Mouse (Mus musculus): ENCODE results near the gene Lta. TPM values are rescaled to one million over a fixed set of nuclear protein-coding genes. Genes with fewer than 3 reads are reported as not detected.

The Lta gene
- total and polyA plus RNA-seq, 2 experiments from 2014 or later = 0.80 TPM; not detected in 1

DNA sequence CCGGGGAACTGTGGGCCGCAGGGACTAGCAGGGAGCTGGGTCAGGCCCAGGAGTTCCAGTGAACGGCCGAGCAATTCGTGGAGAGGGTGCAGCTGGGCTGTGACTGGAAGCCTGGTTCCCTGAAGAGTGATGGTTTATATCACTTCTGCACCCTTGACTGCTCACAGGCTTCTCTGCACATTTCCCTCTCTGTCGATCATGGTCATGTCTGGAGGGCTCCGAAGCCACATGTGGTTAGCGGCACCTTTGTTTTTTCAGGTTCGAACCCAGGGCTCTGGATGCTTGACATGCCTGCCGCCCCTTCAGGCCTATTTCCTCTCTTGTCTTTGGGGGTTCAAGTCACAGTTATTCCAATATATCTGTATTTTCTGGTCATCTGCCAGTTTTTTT is 224 bp upstream of the Lta start:
- Histone ChIP-seq H3K9ac (no peak overlapping the region), H3K27me3 (ENCODE audit: insufficient read depth, low read length) (no peaks in the 10 kb centered on the region)
- 61% methylated on average over 10 of the region's 10 CpGs for WGBS

DNA sequence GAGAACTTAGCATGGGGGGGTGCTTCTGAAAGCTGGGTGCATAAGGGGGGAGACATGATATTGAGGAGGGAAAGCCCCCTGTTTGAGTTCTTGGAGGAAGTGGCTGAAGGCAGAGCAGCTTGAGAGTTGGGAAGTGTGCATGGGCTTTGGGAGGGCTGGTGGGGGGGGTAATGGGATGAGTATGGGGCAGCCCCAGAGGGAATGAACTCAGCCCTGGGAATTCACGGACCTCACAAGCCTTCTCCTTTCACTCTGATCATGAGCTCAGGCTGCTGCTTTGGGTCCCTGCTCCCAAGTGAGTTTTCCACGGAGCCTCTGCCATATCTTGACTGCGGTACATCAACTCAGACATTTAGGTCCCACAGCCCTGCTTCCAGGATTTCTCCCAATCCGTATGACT is 2.7 kb downstream of the Lta start:
- no peak for ATAC-seq
- Histone ChIP-seq H3K4me2 (ENCODE audit: low read depth) (no peak overlapping the region), H3K4me1 (ENCODE audit: insufficient read depth) (no peaks in the 10 kb centered on the region), H3K36me3 (ENCODE audit: insufficient read depth) (no peaks in the 10 kb centered on the region), H3K4me3 (ENCODE audit: low read depth, low read length) (no peak overlapping the region), H3K27ac (ENCODE audit: low read depth, low read length) (no peak overlapping the region), H3K9me3 (ENCODE audit: low read length) (no peaks in the 10 kb centered on the region), H3K9ac (no peak overlapping the region), H3K27me3 (ENCODE audit: insufficient read depth, low read length) (peaks cover 5% of the 10 kb centered on the region)
- DNase-seq = no peak
- 73% methylated on average over 4 of the region's 4 CpGs for WGBS
- TF ChIP-seq CTCF (IDR thresholded peaks at IDR 0.05; ENCODE audit: low read depth) = no peak

More for the DNA sequence above, 224 bp upstream of the Lta start:
- H3K4me2 ChIP-seq (ENCODE audit: low read depth) = no peak overlapping the region
- H3K4me1 ChIP-seq (ENCODE audit: insufficient read depth) = no peaks in the 10 kb centered on the region
- ATAC-seq = no peak
- H3K27ac ChIP-seq (ENCODE audit: low read depth, low read length) = no peak overlapping the region
- H3K36me3 ChIP-seq (ENCODE audit: insufficient read depth) = no peaks in the 10 kb centered on the region
- H3K9me3 ChIP-seq (ENCODE audit: low read length) = no peaks in the 10 kb centered on the region
- no peak for DNase-seq
- TF ChIP-seq CTCF (IDR thresholded peaks at IDR 0.05; ENCODE audit: low read depth) = no peak
- no peak overlapping the region for H3K4me3 ChIP-seq (ENCODE audit: low read depth, low read length)

GRCm38 (mm10) chr17:35201787-35202186 is 3.4 kb downstream of the Lta start, which contains the start of gene Tnf:
Gene Tnf (minus strand): TSS chr17:35202007.
- Histone ChIP-seq H3K36me3 (ENCODE audit: insufficient read depth) (no peaks in the 10 kb centered on the region), H3K27ac (ENCODE audit: low read depth, low read length) (no peak within 1 kb of the TSS), H3K4me2 (ENCODE audit: low read depth) (no peak within 1 kb of the TSS), H3K4me3 (ENCODE audit: low read depth, low read length) (no peak within 1 kb of the TSS), H3K9me3 (ENCODE audit: low read length) (no peaks in the 10 kb centered on the region), H3K27me3 (ENCODE audit: insufficient read depth, low read length) (peaks cover 5% of the 10 kb centered on the region), H3K9ac (no peak within 1 kb of the TSS), H3K4me1 (ENCODE audit: insufficient read depth) (no peaks in the 10 kb centered on the region)
- ATAC-seq (no peak), DNase-seq (no peak)
- 49% methylated on average over 13 of the region's 13 CpGs for WGBS
- TF ChIP-seq CTCF (IDR thresholded peaks at IDR 0.05; ENCODE audit: low read depth) = no peak

GRCm38 (mm10) chr17:35201128-35201527 is 4.0 kb downstream of the Lta start:
- Histone ChIP-seq H3K4me3 (ENCODE audit: low read depth, low read length) (no peak overlapping the region), H3K27ac (ENCODE audit: low read depth, low read length) (no peak overlapping the region), H3K4me2 (ENCODE audit: low read depth) (no peak overlapping the region), H3K27me3 (ENCODE audit: insufficient read depth, low read length) (peaks cover 5% of the 10 kb centered on the region), H3K9me3 (ENCODE audit: low read length) (no peaks in the 10 kb centered on the region), H3K36me3 (ENCODE audit: insufficient read depth) (no peaks in the 10 kb centered on the region), H3K4me1 (ENCODE audit: insufficient read depth) (0 out of 2 replicates have a peak, but pooled peaks cover under 1% of the 10 kb centered on the region), H3K9ac (no peak overlapping the region)
- TF ChIP-seq CTCF (IDR thresholded peaks at IDR 0.05; ENCODE audit: low read depth) = no peak
- DNase-seq (no peak), ATAC-seq (no peak)
- WGBS = 82% methylated on average over 11 of the region's 11 CpGs

GRCm38 (mm10) chr17:35200398-35200797 is 4.8 kb downstream of the Lta start:
- no peak for DNase-seq
- 87% methylated on average over 11 of the region's 11 CpGs for WGBS
- no peak for TF ChIP-seq CTCF (IDR thresholded peaks at IDR 0.05; ENCODE audit: low read depth)
- no peak overlapping the region for H3K27ac ChIP-seq (ENCODE audit: low read depth, low read length)
- peaks cover 7% of the 10 kb centered on the region for H3K27me3 ChIP-seq (ENCODE audit: insufficient read depth, low read length)
- no peak overlapping the region for H3K9ac ChIP-seq
- 0 out of 2 replicates have a peak, but pooled peaks cover 7% of the 10 kb centered on the region for H3K4me1 ChIP-seq (ENCODE audit: insufficient read depth)
- no peak for ATAC-seq
- no peaks in the 10 kb centered on the region for H3K36me3 ChIP-seq (ENCODE audit: insufficient read depth)
- H3K9me3 ChIP-seq (ENCODE audit: low read length) = no peaks in the 10 kb centered on the region
- no peak overlapping the region for H3K4me2 ChIP-seq (ENCODE audit: low read depth)
- no peak overlapping the region for H3K4me3 ChIP-seq (ENCODE audit: low read depth, low read length)

DNA sequence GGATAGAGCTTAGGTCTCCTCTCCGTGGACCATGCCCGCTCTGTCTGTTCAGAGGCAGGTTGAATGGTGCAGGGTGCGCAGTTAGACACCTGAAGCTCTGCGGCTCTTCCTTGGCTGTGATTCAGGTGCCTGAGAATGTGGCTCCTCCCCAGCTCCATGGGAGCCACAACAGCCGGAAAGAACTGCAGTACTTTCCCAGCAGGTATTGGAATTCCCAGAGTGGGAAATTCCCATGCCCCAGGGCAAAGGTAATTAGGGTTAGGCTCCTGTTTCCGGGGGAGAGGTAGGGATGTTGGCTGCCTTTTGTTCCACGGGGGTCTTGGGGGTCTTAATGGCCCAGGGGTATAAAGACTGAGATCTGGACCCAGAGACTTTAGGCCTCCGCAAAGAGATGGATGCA is 6.2 kb downstream of the Lta start:
- Histone ChIP-seq H3K4me3 (ENCODE audit: low read depth, low read length) (no peak overlapping the region), H3K9ac (no peak overlapping the region), H3K9me3 (ENCODE audit: low read length) (no peaks in the 10 kb centered on the region), H3K27ac (ENCODE audit: low read depth, low read length) (no peak overlapping the region), H3K36me3 (ENCODE audit: insufficient read depth) (no peaks in the 10 kb centered on the region), H3K4me1 (ENCODE audit: insufficient read depth) (0 out of 2 replicates have a peak, but pooled peaks cover 10% of the 10 kb centered on the region), H3K27me3 (ENCODE audit: insufficient read depth, low read length) (peaks cover 12% of the 10 kb centered on the region), H3K4me2 (ENCODE audit: low read depth) (no peak overlapping the region)
- DNase-seq (no peak), ATAC-seq (no peak)
- 27% methylated on average over 8 of the region's 8 CpGs for WGBS
- TF ChIP-seq CTCF (IDR thresholded peaks at IDR 0.05; ENCODE audit: low read depth) = no peak

- no peaks in the 10 kb centered on the region for H3K36me3 ChIP-seq (ENCODE audit: insufficient read depth)
- H3K27me3 ChIP-seq (ENCODE audit: insufficient read depth, low read length) = peaks cover 12% of the 10 kb centered on the region
- no peak for ATAC-seq
- no peak overlapping the region for H3K9ac ChIP-seq
- no peak overlapping the region for H3K4me2 ChIP-seq (ENCODE audit: low read depth)
- 0 out of 2 replicates have a peak, but pooled peaks cover 10% of the 10 kb centered on the region for H3K4me1 ChIP-seq (ENCODE audit: insufficient read depth)
- WGBS = 63% methylated on average over 7 of the region's 7 CpGs
- no peak overlapping the region for H3K27ac ChIP-seq (ENCODE audit: low read depth, low read length)
- H3K4me3 ChIP-seq (ENCODE audit: low read depth, low read length) = no peak overlapping the region
- no peak for DNase-seq
- H3K9me3 ChIP-seq (ENCODE audit: low read length) = no peaks in the 10 kb centered on the region
- no peak for TF ChIP-seq CTCF (IDR thresholded peaks at IDR 0.05; ENCODE audit: low read depth)
Measured at GRCm38 (mm10) chr17:35198029-35198428, 7.1 kb downstream of the Lta start.

Data from forebrain, postnatal 0 days (tissue).